ENCODE assay signal across 11 mouse cellular contexts in the genomic region with DNA sequence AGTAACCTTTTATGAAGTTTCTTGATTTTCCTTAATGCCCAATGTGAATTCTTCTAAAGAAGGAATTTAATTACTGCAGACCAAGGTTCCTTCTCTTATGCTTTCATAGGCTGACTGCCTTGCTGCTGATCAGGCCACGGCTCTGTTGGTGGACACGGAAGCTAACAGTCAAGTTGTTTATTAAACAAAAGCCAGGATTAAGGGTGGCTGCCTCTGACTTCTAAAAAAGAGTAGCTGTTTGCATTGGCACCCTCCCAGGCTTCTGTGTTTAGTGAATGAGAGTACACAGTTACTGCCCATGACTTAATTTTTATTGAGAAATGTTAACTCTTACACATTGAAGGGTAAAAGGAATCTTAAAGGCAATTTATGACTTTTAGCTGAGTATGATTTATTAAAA.
DNase-seq lines count a peak whose midpoint lies in the region; ATAC-seq lines count a peak whose summit lies in the region.
"Had no signal": no experiment of that assay in that cellular context is flagged by ENCODE, and none has a peak within 500 bp of the region (broad histone marks: within the 10 kb centered on the region; RNA-seq: fewer than 3 reads in every experiment).

No protein-coding gene starts in this region.

- no peak overlapping the region for H3K9ac ChIP-seq in lung, embryonic 16.5 days (ENCODE audit: low read length)
- H3K9ac ChIP-seq in midbrain, embryonic 16.5 days (ENCODE audit: low read depth, low read length), result no peak overlapping the region
- H3K9ac ChIP-seq: heart, embryonic 12.5 days; midbrain, embryonic 15.5 days had no signal

- H3K4me2 ChIP-seq in lung, embryonic 16.5 days (ENCODE audit: low read depth, low read length), result no peak overlapping the region
- no peak overlapping the region for H3K4me2 ChIP-seq in midbrain, embryonic 16.5 days (ENCODE audit: low read length)
- H3K4me2 ChIP-seq: heart, embryonic 12.5 days; midbrain, embryonic 15.5 days had no signal

- H3K4me1 ChIP-seq in lung, embryonic 16.5 days (replicated peaks; ENCODE audit: control insufficient read depth, insufficient read depth, low read length), result peaks cover 12% of the 10 kb centered on the region
- H3K4me1 ChIP-seq in midbrain, embryonic 16.5 days (ENCODE audit: control insufficient read depth, insufficient read depth, low read length), result peaks cover 6% of the 10 kb centered on the region; the same call in 1 of the 2 replicates

- intact Hi-C loops in heart, postnatal 36 days (cut with DNase I), result no loop called here

- no peak overlapping the region for H3K27ac ChIP-seq in lung, embryonic 16.5 days (ENCODE audit: low read length)
- H3K27ac ChIP-seq in midbrain, embryonic 16.5 days (ENCODE audit: low read length), result no peak overlapping the region
- H3K27ac ChIP-seq: midbrain, embryonic 15.5 days had no signal

- WGBS in lung, embryonic 16.5 days, result 12% methylated on average over 2 of the region's 2 CpGs
- 33% methylated on average over 2 of the region's 2 CpGs for WGBS in midbrain, embryonic 16.5 days

- H3K9me3 ChIP-seq in lung, embryonic 16.5 days (ENCODE audit: control insufficient read depth, low read length), result no peaks in the 10 kb centered on the region
- no peaks in the 10 kb centered on the region for H3K9me3 ChIP-seq in midbrain, embryonic 16.5 days (replicated peaks; ENCODE audit: control insufficient read depth, low read length, poor library complexity, severe bottlenecking)
- H3K9me3 ChIP-seq: heart, embryonic 12.5 days; midbrain, embryonic 15.5 days had no signal

- peak; percentile 62 for ATAC-seq in lung, embryonic 16.5 days (ENCODE audit: low read depth)
- ATAC-seq in midbrain, embryonic 16.5 days, result no peak
- ATAC-seq: CD4-positive, CD25-positive, alpha-beta regulatory T cell, adult 4 months; midbrain, embryonic 15.5 days had no signal

- H3K4me3 ChIP-seq in lung, embryonic 16.5 days (ENCODE audit: low read length), result no peak overlapping the region
- H3K4me3 ChIP-seq in midbrain, embryonic 16.5 days (ENCODE audit: low read depth, low read length), result no peak overlapping the region
- H3K4me3 ChIP-seq: heart, embryonic 12.5 days; midbrain, embryonic 15.5 days had no signal

- no peaks in the 10 kb centered on the region for H3K27me3 ChIP-seq in lung, embryonic 16.5 days (ENCODE audit: control insufficient read depth, insufficient read depth, low read depth, low read length)
- no peaks in the 10 kb centered on the region for H3K27me3 ChIP-seq in midbrain, embryonic 16.5 days (ENCODE audit: control insufficient read depth, insufficient read depth, low read depth, low read length)
- H3K27me3 ChIP-seq: heart, embryonic 12.5 days; midbrain, embryonic 15.5 days had no signal

- peak; percentile 38 to 42 for DNase-seq in heart, adult 18-20 months
- no peak for DNase-seq in heart, postnatal 36 days
- DNase-seq in urinary bladder, postnatal 25 days (ENCODE audit: low spot score), result peak; percentile 16
- no peak for DNase-seq in urinary bladder, postnatal 4 days (ENCODE audit: low spot score in 2 of 2)
- DNase-seq in frontal cortex, postnatal 10 days (ENCODE audit: low spot score in 2 of 2), result no peak
- no peak for DNase-seq in layer of hippocampus, postnatal 14 days (ENCODE audit: low spot score in 2 of 2)

- peaks cover 4% of the 10 kb centered on the region; the same call in 1 of the 2 replicates for H3K36me3 ChIP-seq in lung, embryonic 16.5 days (ENCODE audit: control insufficient read depth, insufficient read depth, low read length)
- H3K36me3 ChIP-seq in midbrain, embryonic 16.5 days (ENCODE audit: control insufficient read depth, insufficient read depth, low read length), result no peaks in the 10 kb centered on the region
- H3K36me3 ChIP-seq: midbrain, embryonic 15.5 days had no signal

Comparison
In these comparisons a context has a peak if more than half of its experiments do, and no peak if none do; other contexts are left out.
1. DNase-seq: peak in heart, adult 18-20 months (2 of 2) and urinary bladder, postnatal 25 days (single experiment); none in heart, postnatal 36 days (0 of 2), urinary bladder, postnatal 4 days (0 of 2), frontal cortex, postnatal 10 days (0 of 2) and layer of hippocampus, postnatal 14 days (0 of 2).